Mouse (Mus musculus) thymus, adult 18-20 months (tissue): ENCODE measurements around the gene Palm3.
"Not testable (repeated sequence)": the region's sequence is repeated elsewhere in the genome, so short reads cannot be mapped to it uniquely, and the experiment has no call there.

Source experiments
- DNase-seq, 2 experiments: peaks; one replicate each; pipeline ENCODE4 v3.0.0; 2022; ENCODE audit warnings: mixed read lengths in 2 of 2

The Palm3 gene

DNA sequence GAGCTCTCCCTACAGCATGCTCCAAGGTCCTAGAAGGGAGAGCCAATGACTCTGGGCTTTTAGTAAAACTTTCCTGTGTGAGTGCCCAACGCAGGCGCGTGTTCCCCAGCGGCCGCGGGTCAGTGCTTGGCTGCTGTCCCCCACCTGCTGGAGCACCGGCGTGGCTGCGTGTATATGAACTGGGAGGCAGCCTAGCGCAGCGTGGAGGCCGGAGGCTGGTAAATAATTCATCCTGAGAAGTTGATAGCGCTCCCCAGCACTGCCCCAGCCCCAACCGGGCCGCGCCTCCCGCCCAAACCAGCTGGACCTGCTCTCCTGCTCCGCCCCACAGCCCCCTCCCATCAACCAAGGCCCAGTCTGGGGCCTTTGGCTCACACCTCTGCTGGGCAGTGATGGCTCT is at the start of gene Palm3:
Gene Palm3 (plus strand): TSS at position 376 of the 400 bp plus-strand sequence.
- no peak for DNase-seq

DNA sequence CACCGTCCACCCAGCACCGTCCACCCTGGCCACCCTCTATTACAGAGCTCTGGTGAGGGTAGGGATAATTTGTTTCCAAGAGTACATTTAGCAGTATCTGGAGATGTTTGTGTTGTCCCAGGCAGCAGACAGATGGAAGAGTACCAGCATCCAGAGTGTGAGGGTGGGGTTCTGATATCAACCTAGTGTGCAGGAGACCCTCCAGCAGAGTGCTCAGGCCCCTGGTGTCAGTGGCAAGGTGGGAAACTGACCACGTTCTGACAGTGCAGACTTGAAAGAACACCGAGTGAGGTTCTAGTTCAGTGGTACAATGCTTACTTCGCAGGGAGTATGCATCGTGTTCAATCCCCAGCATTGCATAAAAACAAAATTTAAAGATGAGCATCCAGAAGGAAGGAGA is 49.6 kb upstream of the Palm3 start:
- no peak for DNase-seq

DNA sequence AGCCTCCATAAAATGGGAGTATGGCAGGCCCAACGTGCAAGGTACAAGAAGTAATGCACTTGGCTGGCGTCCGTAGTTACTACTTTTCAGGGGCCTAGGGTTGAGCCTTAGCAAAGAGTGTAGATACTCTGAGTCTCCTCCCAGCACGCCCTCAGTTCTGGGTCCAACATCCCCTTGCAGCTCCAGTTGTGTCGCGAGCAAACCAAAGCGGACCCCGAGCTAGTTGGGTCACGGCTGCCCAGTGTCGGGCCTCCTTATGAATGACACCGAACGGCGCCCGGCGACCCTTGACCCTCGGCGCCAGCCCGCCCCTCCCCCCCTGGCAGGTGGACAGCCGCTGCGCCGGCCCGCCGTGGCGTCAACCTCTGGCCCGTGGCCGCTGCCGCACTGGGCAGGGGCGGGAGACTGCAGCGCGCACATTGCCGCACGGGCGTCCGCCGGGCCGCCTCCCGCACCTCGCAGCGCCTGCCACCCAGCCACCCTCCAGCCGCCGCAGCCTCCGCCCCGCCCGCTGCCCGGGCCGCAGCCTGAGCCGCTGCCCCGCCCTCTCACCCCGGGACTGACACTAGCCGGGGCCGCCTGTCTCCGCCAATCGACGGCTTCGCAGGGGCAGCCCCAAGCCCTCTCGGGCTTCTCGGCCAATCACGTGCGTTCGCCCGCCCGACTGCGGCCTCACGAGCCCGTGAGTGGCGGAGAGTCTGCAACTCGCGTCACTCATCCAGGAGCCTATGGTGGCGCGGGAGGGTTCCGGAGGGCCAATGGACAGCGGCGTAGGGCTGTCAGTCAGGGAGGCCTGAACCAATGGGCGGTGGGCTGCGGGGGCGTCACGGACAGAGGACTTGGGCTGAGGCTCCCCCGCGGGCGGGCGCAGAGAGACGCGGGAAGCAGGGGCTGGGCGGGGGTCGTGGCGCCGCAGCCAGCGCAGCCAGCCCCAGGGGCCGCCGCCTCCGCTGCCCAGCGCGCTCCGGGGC is 48.8 kb upstream of the Palm3 start, which contains the start of gene Prkaca:
Gene Prkaca (plus strand): TSS at position 844 of the 971 bp plus-strand sequence.
- DNase-seq, result peak; percentile 99

DNA sequence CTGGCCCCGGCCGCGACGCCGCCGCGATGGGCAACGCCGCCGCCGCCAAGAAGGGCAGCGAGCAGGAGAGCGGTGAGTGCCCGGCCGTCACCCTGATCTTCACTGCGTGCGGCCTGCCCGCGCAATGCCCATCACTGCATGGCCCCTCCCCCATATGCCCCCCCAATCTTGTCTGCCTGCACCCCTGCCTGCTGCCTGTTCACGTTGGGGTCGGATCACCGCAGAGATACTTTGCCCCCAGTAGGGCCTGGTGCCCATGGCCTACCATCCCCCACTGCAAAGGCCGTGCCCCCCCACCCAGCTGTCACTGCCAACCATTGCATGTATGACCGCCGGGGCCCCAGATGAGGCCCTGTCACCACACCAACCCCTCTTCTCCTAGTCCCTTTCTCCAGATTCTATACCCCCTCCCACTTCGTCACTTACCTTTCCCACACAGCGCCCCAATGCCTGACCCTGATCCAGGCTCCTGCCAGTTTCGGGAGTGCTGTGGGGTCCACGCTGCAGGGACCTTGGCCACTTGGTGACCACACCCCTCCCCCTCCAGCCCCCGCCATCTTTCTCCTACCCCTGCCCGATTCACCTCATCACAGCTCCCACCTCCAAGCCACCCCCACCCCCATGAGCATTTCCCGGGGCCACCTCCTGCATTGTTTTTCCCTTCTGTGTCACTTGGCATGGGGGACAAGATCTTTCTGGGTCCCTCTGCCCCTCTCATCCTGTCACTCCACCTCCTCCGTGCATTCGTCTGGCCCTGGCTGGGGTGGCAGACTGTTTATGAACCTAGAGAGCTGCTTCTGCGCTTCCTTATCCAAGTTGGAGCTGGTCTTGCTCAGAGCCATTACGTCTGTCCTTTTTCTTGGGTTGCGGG is 47.9 kb upstream of the Palm3 start:
- DNase-seq, result peak in 1 of 2 experiments; percentile 40

DNA sequence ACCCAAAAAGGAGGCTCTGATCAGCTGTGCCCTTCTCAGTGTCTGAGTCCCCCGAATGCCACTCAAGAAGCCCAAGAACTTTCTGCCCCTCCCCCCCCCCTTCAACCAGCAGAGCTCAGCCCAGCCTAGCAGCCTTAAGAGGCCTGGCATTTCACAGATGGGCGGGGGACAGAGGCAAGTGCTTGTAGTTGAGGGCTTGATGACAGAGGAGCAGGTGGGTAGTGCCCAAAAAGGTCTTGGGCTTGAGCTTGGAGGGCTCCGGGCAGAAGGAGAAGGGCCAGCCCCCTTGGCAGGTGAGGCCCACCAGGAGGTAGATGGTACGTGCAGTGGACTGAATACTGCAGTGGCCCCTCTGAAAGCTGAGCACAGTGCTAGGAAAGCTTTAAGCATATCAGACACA is 46.8 kb upstream of the Palm3 start:
- no peak for DNase-seq

DNA sequence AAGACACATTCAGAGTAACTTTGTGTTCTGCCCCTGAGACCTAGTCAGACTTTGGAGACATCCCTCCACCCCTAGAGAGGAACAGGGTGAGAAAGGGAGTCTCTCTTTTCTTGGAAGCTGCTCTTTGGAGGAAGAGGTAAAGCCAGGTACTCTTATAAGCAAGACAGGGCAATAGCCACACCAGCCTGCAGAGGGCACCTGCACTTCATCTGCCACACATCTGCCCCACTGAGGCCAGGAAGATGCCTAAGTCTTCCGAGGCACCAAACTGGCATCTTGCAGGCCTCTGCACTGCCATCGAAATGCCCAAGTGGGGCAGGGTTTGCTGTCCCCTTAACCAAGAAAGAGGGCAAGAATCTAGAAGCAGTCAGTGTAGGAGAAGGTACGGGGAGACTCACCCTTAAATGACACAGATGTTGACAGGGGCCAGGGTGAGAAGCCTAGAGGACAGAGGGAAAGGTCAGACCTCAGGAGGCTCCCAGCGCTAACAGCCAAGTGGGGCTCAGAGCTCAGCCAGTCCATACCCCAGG is 45.1 kb upstream of the Palm3 start:
- DNase-seq, result no peak

DNA sequence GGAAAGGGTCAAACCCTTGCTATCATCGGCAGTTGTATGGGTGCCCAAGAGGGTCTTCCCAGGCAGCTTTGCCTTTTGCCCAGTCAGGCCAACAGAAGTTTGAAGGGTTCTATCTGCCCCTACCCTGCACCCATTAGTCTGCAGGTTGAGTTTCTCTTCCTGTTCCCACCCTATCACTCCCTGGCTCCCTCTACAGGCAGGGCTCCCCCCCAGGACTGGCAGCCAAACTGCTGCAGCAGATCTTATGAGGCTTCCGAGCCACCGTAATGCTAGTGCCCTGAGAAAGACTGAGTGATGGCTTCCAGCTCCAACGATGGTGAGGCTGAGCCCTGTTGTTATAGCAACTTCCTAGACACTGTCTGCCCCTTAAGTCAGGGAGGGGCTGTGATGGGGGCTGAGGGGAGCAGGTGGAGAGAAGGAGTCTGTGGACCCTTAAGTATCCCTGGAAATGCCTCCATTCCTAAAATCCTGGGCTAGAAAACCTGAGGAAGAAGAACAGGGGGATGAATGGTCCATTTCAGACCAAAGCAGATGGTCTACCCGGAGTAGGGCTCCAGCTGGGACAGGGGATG is 44.4 kb upstream of the Palm3 start:
- DNase-seq, result no peak

DNA sequence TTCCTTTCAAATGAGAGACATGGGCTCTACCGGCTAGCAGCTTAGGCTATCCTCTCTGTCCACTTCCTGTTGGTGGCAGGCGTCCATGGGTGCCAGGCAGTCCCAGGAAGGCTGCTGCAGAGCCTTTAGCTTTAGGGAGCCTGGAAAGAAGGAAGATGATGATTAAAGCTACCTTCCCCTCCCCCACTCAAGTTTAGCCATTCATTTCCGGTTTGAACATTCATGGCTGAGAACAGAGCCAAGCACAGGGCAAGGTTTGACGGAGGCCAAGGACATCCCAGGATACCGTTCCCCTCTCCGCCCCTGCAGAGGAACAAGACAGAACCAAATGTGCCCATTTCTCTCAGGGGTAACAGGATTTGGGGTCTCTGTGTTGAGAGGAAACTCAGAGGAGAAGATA is 43.6 kb upstream of the Palm3 start:
- no peak for DNase-seq

DNA sequence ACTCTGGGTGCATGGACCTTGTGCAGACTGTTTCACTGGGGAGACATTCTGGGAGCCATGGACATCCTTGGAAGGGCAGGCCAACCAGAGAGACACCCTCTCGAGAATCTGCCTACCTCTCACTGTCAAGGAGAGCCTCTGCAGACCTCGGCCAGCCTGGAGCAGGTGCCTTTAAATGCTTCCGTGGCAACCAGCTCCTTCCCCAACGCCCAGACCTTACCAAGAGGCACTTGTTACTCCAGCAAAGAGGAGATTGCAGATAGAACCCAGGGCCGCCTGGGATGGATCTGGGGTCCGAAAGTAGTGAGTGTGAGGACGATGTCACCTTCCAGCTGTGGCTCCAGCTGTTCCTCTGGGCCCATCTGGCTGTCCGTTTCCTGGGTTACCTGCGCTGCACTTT is 43.1 kb upstream of the Palm3 start:
- no peak for DNase-seq

DNA sequence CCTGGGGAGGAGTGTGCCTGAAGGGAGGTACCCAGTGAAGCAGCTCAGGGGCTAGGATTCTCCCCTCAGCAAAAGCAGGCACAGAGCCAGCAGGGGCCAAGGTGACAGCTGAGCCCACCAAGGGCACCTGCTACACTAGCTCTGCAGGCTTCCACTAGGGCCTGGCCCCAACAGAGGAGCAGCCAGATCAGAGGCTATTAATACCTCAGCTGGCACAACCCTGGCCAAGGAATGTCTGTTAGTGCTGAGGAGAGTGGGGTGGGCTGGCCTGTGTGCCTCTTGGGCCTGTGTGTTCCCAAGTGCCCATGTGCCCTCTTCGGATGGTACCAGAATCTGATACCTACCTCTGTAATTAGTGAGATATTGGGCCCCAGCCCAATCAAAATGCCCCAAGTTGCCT is 41.0 kb upstream of the Palm3 start:
- no peak for DNase-seq

DNA sequence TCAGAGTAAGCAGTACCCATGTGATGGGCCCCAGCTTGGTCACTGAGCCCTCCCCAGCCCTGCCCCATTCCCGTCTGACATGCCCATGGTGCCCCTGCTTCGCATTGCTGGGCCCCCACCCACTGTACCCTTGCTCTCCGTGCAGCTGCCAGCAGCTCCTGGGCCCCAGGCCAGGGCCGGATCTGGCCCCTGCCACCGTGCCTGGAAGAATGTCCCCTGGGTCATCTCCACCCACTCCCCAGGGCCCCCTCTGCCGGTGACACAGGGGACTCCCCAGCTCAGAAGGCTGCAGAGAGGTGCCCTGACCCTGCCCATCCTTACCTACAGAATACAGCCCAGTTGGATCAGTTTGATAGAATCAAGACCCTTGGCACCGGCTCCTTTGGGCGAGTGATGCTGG is 40.4 kb upstream of the Palm3 start:
- DNase-seq, result no peak

DNA sequence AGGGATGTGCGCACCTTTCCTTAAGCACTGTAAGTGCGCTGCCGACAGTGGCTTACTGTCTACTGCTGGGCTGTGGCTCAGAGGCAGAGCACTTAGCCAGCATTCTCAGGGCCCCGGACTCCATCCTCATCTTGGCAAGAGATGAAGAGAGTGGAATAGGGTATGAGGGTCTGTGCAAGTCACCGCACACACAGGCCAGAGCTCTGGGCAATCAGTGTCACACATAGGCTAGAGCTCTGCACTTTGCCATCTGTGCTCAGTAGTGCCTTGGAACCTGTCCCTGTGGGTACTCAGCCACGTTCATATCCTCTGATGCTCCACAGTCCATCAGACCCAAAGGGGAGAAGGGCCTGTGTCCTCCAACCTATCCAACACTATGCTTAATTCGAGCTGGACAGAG is 39.7 kb upstream of the Palm3 start:
- no peak for DNase-seq

DNA sequence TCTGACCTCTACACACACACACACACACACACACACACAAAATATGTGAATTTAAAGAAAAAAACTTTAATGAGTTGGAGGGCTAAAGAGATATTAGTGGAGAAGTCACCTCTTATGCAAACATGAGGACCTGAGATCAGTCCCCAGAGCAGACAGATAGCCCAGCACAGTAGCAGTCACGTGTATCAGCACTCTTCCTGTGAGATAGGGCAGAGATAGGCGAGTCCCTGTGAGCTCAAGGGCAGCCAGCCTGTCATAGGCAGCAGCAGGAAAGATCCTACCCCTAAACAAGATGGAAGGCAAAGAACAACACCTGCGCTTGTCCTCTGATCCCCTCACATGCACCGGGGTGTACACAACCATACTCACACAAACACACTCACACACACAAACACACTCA is 38.8 kb upstream of the Palm3 start:
- DNase-seq, result no peak

DNA sequence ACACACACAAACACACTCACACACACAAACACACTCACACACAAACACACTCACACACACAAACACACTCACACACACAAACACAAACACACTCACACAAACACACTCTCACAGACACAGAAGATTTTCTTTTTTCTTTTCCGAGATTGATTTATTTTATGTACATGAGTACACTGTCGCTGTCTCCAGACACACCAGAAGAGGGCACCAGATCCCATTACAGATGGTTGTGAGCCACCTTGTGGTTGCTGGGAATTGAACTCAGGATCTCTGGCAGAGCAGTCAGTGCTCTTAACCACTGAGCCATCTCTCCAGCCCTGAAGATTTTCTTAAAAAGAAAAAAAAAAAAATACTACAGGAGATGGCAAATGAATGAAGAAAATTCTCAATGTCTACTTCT is 38.0 kb upstream of the Palm3 start:
- DNase-seq, result not testable (repeated sequence)

DNA sequence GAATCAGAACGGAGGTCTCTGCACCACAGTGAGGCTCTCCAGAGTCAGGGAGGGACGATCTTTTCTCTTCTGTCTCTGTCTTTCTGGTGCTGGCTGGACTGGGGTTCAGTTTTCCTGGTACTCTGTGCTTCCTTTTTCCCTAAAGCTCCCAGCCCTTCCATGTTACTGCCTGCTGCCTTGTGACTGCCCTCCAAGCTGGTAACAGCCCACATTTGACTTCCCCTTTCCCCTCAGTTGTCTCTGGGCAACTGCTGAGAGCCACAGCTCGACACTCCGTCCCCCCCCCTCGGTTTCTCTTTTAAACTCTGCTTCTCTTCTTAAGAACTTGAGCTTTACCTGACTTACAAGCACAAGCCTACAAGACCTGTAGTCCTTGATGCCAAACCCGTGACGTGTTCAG is 32.0 kb upstream of the Palm3 start:
- no peak for DNase-seq

DNA sequence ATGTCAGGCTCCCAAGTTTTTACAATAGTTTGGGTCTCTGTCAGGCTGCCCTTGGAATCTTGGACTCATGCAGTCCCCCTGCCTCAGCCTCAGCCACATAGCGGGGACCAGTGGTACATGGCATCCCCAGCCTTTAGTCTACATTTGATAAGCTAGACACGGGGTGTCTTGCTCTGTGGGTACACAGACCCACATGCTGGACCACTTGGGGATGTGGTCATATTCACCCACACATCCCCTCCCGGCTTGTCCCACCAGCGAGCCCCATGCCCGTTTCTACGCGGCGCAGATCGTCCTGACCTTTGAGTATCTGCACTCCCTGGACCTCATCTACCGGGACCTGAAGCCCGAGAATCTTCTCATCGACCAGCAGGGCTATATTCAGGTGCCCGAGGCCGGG is 31.1 kb upstream of the Palm3 start:
- DNase-seq, result no peak

DNA sequence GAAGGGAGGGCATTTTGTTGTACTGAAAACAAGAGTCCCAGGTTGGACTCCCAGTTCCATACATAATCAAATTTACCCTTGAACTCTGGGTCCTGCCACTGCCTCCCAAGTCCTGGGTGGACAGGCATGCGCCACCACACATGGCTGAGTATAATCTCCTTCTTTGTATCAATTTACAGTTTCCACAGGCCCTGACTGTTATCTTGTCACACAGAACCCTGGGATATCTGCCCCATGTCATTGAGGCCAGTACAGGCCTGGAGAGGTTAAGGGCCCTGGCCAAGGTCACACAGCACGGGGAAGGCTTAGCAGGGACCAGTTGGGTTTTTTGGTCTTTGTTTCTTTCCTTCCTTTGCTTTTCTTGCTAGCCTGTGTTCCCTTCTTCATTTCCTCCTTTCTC is 28.8 kb upstream of the Palm3 start:
- no peak for DNase-seq

DNA sequence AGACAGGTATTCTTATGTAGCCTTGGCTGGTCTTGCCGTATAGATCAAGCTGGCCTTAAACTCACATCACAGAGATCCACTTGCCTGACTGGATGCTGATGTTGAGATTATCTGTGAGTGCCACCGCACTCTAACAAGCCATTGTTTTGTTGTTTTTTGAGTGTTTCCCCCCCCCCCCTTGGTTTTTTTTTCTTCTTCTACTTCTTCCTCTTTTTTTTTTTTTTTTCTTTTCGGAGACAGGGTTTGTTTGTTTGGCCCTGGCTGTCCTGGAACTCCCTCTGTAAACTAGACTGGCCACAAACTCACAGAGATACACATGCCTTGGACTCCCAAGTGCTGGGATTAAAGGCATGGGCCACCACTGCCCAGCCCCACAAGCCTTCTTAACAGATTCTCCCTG is 27.2 kb upstream of the Palm3 start:
- DNase-seq, result no peak

DNA sequence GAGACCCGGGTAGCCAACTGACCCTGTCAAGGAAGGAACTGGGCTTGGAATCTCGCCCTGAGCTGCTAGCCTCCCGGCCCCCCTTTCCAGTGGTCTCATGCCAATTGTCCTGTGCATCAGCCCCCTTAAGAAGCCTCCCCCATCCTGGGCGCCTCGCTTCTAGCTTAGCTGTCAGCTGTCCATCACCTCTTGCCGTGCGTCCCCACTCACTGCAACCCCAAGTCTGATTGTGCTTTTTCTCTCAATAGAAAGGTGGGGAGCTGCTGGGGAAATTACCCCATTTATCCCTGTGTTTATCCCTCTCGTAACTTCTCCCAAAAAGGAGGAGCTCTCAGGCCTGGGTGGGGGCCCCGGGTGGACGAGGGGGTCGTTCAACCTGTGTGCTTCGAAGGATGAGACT is 25.3 kb upstream of the Palm3 start:
- no peak for DNase-seq

DNA sequence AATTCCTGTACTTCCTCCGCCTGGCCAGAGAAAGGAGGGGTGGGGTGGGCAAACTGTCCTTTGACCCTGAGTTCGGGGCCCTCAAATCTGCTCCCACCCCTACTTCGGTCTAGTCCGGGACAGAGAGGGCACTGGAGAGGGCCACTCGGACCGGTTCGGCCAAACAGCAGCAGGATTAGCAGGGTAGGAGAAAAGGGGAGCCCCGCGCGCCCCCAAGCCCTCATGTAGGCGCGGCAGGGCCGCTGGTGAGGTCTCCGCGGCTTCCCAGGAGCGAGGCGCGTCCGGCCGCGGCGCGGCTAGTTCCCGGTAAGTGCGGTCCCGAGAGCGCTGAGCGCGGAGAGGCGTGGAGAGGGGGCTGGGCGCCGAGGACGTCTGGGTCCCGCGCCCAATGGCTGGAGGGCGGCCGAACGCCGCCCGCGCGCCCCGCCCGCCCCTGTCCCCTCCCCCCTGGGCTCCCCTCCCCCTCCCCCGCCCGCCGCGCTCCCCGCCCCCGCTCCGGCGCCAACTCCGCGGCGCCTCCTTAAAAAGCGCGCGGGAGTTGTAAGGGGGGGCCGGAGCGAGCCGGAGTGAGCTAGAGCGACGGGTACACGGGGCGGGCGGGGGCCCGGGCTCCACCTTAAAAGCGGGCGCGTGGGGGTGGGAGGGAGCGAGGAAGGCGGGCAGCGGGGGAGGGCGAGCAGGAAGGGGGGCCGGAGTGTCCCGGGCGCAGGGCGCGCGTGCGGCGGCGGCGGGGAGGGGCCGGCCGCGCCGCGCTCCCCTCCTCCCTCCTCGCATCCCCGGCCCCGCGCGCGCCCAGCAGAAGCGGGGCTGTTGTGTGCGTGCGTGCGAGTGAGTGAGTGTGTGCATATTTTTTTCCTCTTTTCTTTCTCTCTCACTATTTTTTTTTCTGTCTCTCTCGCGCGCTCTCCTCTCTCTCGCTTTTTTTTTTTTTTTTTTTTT is 24.4 kb upstream of the Palm3 start:
- peak; percentile 67 to 69 for DNase-seq

DNA sequence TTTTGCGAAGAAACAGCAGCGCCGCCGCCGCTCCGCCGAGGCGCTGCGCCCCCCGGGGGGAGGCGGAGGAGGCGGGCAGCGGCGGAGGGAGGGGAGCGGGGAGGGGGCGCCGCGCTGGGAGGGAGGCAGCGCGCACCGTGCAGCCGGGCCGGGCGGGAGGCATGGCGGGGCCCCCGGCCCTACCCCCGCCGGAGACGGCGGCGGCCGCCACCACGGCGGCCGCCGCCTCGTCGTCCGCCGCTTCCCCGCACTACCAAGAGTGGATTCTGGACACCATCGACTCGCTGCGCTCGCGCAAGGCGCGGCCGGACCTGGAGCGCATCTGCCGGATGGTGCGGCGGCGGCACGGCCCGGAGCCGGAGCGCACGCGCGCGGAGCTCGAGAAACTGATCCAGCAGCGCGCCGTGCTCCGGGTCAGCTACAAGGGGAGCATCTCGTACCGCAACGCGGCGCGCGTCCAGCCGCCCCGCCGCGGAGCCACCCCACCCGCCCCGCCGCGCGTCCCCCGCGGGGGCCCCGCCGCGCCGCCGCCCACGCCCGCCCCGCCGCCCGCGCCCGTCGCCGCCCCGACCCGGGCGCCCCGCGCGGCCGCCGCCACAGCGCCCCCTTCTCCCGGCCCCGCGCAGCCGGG is 23.6 kb upstream of the Palm3 start, which contains the start of gene Samd1:
Gene Samd1 (plus strand): TSS at position 162 of the 631 bp plus-strand sequence.
- DNase-seq, result peak; percentile 37 to 40
